Mouse (Mus musculus) heart, postnatal 0 days (tissue): ENCODE measurements around the gene Chaf1a.

ENCODE experiments used
- CTCF ChIP-seq: IDR thresholded peaks from 2 replicates; pipeline ENCODE4 v1.5.1; 2016; ENCODE audit warnings: antibody characterized with exemption, control low read depth, low read depth
- EP300 ChIP-seq: IDR thresholded peaks from 2 replicates; pipeline ENCODE4 v1.6.1; 2016; ENCODE audit warnings: antibody characterized with exemption, low read depth

GRCm38 (mm10) chr17:56007444-56008355 is 32.5 kb upstream of the Chaf1a start:
- no peak for TF ChIP-seq CTCF
- no peak for TF ChIP-seq EP300
